Mouse (Mus musculus) ZHBTc4 (cell line): Measurements from ENCODE around the gene Chmp2b.

Source experiments
- DNase-seq: peaks from one replicate; pipeline ENCODE4 v3.0.0-alpha.2; 2011; ENCODE audit warnings: low read depth, low spot score

Gene Chmp2b

DNA sequence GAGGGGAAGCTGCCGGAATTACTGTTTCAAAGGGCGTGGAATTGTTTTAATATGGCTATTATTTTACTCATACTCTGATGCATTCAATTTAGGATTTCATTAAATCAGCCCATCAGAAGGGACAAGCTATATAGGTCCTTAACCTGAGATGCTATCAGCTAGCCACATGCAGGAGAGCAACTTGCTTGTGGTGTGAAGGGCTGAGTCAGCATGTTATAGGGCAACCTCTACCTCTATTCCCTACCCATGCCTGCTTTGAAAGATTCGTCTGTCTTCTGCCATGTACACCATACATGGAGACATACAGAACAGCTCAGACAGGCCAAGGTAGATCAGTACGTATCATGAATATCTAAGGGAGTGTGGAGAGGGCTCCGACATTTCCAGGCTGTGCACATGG is 35.8 kb downstream of the Chmp2b start:
- no peak for DNase-seq

DNA sequence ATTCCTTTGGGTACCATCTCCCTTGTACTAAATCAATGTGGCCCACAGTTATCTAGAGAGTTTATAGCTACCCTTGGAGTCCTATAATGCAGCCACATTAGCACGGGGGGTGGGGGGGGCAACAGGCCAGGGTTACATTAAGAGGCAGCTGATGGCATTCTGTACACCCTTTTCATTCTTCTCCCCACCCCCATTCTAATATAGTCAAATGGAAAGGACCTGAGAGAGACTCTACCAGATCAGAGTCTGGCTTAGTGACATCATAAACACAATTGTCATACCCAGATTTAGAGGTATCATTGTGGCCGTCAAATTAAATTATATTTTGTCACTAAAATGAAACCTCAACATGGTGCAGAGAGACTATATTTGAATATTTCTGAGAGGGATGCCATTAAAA is 36.5 kb downstream of the Chmp2b start:
- DNase-seq, result no peak

DNA sequence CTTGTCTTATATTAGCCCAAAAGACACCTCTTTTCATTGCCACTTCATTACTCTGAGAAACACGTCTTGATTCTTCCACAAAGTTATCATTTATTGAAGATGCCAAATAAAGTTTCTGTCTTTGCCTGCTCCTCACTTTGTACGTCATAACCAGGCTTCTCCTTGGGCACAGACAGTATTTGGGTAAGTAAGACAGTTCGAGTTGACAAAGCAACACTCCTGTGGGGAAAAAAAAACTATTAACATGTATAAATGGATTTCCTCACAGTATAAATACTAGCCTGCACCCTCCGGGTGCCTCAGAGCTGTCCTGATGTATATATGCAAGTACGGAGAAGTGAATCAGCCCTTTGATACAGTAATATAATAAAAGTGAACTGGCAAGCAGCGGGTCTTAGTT is 42.3 kb downstream of the Chmp2b start, which contains the start of gene Pou1f1:
TSS of gene Pou1f1 (plus strand) at position 301 of the 400 bp plus-strand sequence.
- DNase-seq, result no peak

GRCm38 (mm10) chr16:65514223-65514622 is 48.3 kb downstream of the Chmp2b start:
- no peak for DNase-seq

DNA sequence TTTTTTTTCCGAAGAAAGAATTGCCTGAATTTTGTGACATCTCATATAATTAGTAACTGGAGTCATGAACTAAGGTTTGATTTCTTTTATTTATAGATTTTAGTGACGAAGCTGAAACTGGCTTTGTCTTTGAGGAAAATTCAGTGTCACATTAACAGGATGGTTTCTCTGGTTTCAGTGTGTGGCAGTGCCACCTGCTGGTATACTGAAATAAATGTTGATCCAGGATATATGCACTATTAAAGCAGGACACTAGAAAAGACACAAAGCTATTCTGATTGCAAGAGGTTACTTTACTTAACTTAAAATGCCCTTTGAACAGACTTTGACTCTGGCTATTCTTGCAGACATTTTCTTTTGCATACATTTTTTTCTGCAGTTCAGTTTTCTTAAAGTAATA is 65.5 kb downstream of the Chmp2b start:
- DNase-seq, result peak; percentile 40

DNA sequence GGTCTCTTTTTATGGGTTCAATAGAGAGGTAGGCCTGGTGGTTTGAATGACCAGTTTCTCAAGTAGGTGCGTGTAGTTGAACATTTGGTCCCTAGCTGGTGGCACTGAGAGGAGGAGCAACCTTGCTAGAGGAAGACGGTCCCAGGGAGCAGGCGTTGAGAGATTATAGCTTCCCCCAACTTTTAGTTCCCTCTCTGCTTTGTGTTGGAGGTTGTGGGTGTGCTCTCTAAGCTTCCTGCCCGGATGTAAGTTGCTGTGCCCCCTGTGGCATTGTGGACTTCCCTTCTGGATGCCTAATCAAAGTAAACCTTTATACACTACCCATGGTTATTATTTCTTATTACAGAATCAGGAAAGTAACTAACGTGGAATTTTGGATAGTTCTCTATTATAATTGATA is 66.5 kb downstream of the Chmp2b start:
- DNase-seq, result no peak
